Mouse (Mus musculus) hindbrain, embryonic 13.5 days (tissue): ENCODE measurements at regions not wholly inside any gene's neighbourhood (a gene's known extent, or its start where the extent isn't known, plus 50 kb on each side); places are given as distances from the start of the nearest gene placed in this dataset.
A peak's percentile ranks its signal among the peaks of the same experiment; 100 is the strongest.

ENCODE experiments used
- ATAC-seq: fragments of 200-750 bp; cut with Nextera tagmentation; 2 replicates; pipeline ENCODE4 v1.8.0; 2017; ENCODE audit warnings: moderate TSS enrichment; ENCODE audit not compliant: low FRiP score
- H3K27ac ChIP-seq: fragments of 300-500 bp; sonication (generic); 2 replicates; pipeline ENCODE4 v1.5.1; 2015; ENCODE audit warnings: inconsistent platforms, mild to moderate bottlenecking, moderate library complexity
- H3K27me3 ChIP-seq: fragments of 300-500 bp; sonication (generic); 2 replicates; pipeline ENCODE4 v1.6.1; 2015; ENCODE audit warnings: mild to moderate bottlenecking, inconsistent platforms
- H3K36me3 ChIP-seq: fragments of 300-500 bp; sonication (generic); 2 replicates; pipeline ENCODE4 v1.6.1; 2015; ENCODE audit warnings: mild to moderate bottlenecking, inconsistent platforms
- H3K4me1 ChIP-seq: fragments of 300-500 bp; sonication (generic); replicated peaks from 2 replicates; pipeline ENCODE4 v1.6.1; 2015; ENCODE audit warnings: inconsistent platforms
- H3K4me2 ChIP-seq: fragments of 300-500 bp; sonication (generic); 2 replicates; pipeline ENCODE4 v1.6.1; 2015; ENCODE audit warnings: inconsistent platforms, mild to moderate bottlenecking, moderate library complexity
- H3K4me3 ChIP-seq: fragments of 300-500 bp; sonication (generic); 2 replicates; pipeline ENCODE4 v1.5.1; 2015; ENCODE audit warnings: mild to moderate bottlenecking, inconsistent platforms
- H3K9ac ChIP-seq: fragments of 300-500 bp; sonication (generic); 2 replicates; pipeline ENCODE4 v1.6.1; 2015; ENCODE audit warnings: mild to moderate bottlenecking, inconsistent platforms
- H3K9me3 ChIP-seq: fragments of 300-500 bp; sonication (generic); 2 replicates; pipeline ENCODE4 v1.6.1; 2016; ENCODE audit warnings: inconsistent platforms
- WGBS: fragments of 180-500 bp; shearing (Covaris S2); methylation state at CpG from one replicate; pipeline ENCODE4 v1.1.7; 2015; 5-methylcytosine and 5-hydroxymethylcytosine counted together

DNA sequence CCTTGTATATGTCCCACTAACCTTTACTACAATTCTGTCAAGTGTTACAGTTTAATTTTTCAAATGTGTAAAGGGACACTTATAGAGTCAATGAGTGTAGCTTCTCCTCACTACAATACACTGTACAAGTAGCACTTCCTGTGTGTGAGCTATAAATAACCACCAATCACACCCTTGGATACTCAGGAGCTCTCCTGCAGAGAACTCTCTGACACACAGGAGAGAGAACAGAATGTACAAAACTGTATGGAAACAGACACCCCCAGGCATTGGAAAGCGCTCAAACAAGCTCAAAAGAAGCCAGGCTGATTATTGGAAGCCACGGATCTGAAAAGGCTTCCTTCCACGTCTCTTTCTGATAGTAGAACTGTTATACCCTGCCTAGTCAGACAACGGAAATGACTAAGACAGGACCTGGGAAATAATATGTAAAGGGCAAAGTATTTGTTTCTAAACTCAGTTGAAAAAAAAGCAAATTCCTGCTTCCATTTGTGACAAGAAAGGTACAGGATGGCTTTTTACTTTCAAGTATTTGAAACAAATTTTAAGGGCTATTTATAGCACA is 122.9 kb upstream of the Arhgap18 start:
- Histone ChIP-seq H3K9ac (no peak overlapping the region), H3K4me2 (no peak overlapping the region), H3K9me3 (no peaks in the 10 kb centered on the region), H3K27ac (no peak overlapping the region), H3K36me3 (no peaks in the 10 kb centered on the region), H3K27me3 (no peaks in the 10 kb centered on the region), H3K4me1 (no peaks in the 10 kb centered on the region), H3K4me3 (no peak overlapping the region)
- no peak for ATAC-seq
- 84% methylated on average over 4 of the region's 4 CpGs for WGBS

DNA sequence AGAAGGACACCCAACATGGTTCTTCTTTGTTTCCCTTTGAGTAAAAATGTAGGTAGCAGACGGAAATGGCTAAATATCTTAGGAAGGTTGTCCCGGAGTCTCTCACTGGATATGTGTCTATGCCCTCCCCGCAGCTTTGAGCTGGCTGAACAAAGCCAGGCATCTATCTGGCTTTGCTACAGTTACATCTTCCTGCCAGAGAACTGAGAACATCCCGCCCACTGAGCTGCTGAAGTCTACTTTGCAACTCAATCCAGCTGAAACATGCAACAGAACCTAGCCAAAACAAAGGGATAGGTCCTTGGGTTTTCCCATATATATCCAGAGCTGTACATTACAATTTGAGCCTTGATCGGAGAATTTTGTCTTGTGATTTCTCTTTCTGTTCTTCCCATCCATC is 121.0 kb upstream of the Arhgap18 start:
- Histone ChIP-seq H3K27me3 (no peaks in the 10 kb centered on the region), H3K4me3 (no peak overlapping the region), H3K9me3 (no peaks in the 10 kb centered on the region), H3K4me2 (no peak overlapping the region), H3K4me1 (no peaks in the 10 kb centered on the region), H3K9ac (no peak overlapping the region), H3K27ac (no peak overlapping the region), H3K36me3 (no peaks in the 10 kb centered on the region)
- ATAC-seq = no peak
- 92% methylated on average over 5 of the region's 5 CpGs for WGBS

DNA sequence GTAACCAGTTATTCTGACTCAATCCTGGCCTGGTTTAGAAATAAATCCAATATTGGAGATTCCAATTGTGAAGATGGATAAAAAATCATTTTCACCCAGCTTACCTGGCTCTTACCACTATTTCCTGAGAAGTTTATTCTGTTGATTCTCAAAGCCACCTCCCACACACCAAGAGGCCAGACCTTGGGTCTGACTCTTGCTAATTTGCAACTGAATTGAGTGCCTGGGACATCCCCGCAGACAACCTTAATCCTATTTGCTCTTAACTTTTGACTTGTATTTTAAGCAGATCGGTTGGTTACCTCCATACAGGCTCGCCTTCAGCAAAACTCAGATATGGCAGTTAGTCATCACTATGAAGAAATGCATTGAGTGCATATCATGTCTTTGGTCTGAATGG is 115.8 kb upstream of the Arhgap18 start:
- H3K4me3 ChIP-seq = no peak overlapping the region
- H3K27me3 ChIP-seq = no peaks in the 10 kb centered on the region
- WGBS = 44% methylated on average over 3 of the region's 3 CpGs
- H3K4me2 ChIP-seq = no peak overlapping the region
- H3K27ac ChIP-seq = no peak overlapping the region
- H3K9ac ChIP-seq = no peak overlapping the region
- no peak for ATAC-seq
- H3K9me3 ChIP-seq = no peaks in the 10 kb centered on the region
- H3K4me1 ChIP-seq = no peaks in the 10 kb centered on the region
- no peaks in the 10 kb centered on the region for H3K36me3 ChIP-seq

DNA sequence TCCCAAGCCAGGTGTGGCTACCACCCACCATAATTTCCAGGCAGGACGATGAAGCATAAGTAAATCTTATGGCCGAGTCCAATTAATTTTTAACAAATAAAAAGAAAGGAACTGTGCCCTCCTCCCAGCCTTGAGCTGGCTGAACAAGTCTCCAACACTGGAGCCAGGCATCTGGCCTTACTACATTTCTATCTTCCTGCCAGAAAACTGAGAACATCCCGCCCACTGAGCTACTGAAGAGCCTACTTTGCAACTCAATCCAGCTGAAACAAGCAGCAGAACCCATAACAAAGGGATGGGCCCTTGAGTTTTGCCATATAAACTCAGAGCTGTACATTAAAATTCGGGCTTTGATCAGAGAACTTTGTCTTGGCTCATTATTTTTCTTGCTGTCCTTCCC is 115.2 kb upstream of the Arhgap18 start:
- H3K4me3 ChIP-seq = no peak overlapping the region
- H3K4me2 ChIP-seq = no peak overlapping the region
- ATAC-seq = no peak
- WGBS = 62% methylated on average over 4 of the region's 4 CpGs
- H3K9ac ChIP-seq = no peak overlapping the region
- no peaks in the 10 kb centered on the region for H3K4me1 ChIP-seq
- H3K36me3 ChIP-seq = no peaks in the 10 kb centered on the region
- no peaks in the 10 kb centered on the region for H3K27me3 ChIP-seq
- H3K27ac ChIP-seq = no peak overlapping the region
- H3K9me3 ChIP-seq = no peaks in the 10 kb centered on the region

GRCm38 (mm10) chr10:26639118-26639517 is 114.1 kb upstream of the Arhgap18 start:
- H3K27me3 ChIP-seq = no peaks in the 10 kb centered on the region
- 71% methylated on average over 3 of the region's 3 CpGs for WGBS
- no peaks in the 10 kb centered on the region for H3K9me3 ChIP-seq
- no peak for ATAC-seq
- no peak overlapping the region for H3K4me3 ChIP-seq
- no peak overlapping the region for H3K4me2 ChIP-seq
- H3K36me3 ChIP-seq = no peaks in the 10 kb centered on the region
- H3K9ac ChIP-seq = no peak overlapping the region
- H3K27ac ChIP-seq = no peak overlapping the region
- H3K4me1 ChIP-seq = no peaks in the 10 kb centered on the region

DNA sequence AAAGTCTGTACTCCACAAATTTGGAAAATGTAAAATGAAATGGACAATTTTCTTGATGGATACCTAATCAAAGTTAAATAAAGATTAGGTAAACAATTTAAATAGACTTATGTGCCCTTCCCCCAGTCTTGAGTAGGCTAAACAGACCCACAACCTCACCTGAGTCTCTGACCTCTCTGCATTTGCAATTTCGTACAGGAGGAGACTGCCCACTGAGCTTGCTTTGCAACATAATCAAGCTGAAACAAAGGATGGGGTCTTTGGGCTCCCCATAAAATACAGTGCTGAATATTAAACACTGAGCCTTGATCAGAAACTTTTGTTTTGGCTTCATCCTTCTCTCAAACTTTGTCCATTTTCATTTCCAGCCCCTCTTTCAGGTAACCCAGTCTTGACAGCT is 100.1 kb upstream of the Arhgap18 start:
- no peak overlapping the region for H3K4me3 ChIP-seq
- H3K4me2 ChIP-seq = no peak overlapping the region
- H3K9me3 ChIP-seq = no peaks in the 10 kb centered on the region
- 62% methylated on average over 1 of the region's 1 CpGs for WGBS
- no peaks in the 10 kb centered on the region for H3K27me3 ChIP-seq
- no peaks in the 10 kb centered on the region for H3K4me1 ChIP-seq
- H3K9ac ChIP-seq = no peak overlapping the region
- no peaks in the 10 kb centered on the region for H3K36me3 ChIP-seq
- H3K27ac ChIP-seq = no peak overlapping the region
- no peak for ATAC-seq

GRCm38 (mm10) chr10:26664270-26664669 is 89.0 kb upstream of the Arhgap18 start:
- no peak overlapping the region for H3K27ac ChIP-seq
- ATAC-seq = no peak
- no peak overlapping the region for H3K4me3 ChIP-seq
- H3K9ac ChIP-seq = no peak overlapping the region
- H3K27me3 ChIP-seq = no peaks in the 10 kb centered on the region
- H3K4me2 ChIP-seq = no peak overlapping the region
- H3K4me1 ChIP-seq = no peaks in the 10 kb centered on the region
- H3K36me3 ChIP-seq = no peaks in the 10 kb centered on the region
- H3K9me3 ChIP-seq = no peaks in the 10 kb centered on the region

DNA sequence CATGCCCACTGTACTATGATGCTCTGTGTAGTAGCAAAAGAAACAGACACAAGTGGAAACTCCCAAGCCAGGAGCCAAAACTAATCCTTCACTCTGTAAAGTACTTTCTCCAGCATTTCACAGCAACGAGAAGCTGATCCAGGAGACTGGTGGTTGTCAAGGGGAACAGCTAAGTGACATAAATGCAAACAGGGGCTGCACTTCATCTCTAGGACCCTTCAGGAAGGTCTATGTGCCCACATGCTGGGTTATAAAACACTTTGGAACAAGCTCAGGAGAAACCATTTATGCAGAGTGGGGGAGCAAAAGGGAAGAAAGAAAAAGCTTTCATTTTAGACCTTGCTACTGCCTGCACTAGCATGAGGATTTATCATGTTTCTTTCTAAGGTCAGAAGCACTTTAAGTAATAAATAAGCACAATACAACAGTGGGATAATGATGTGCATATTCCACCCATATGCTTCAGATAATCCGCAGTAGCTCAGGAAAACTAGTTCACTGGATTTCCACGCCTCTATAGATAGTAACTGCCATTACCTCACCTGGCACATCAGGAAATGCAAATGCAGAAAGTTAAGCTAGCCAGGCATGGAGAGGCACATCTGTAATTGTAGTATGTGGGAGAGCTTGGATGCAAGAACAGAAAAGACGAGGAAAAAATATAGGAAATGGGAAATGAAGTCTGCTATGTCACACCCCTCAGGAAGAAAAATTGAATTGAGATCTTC is 73.6 kb upstream of the Arhgap18 start:
- H3K27ac ChIP-seq = no peak overlapping the region
- H3K36me3 ChIP-seq = no peaks in the 10 kb centered on the region
- no peak overlapping the region for H3K9ac ChIP-seq
- H3K9me3 ChIP-seq = no peaks in the 10 kb centered on the region
- H3K4me1 ChIP-seq = no peaks in the 10 kb centered on the region
- ATAC-seq = no peak
- H3K4me3 ChIP-seq = no peak overlapping the region
- no peak overlapping the region for H3K4me2 ChIP-seq
- no peaks in the 10 kb centered on the region for H3K27me3 ChIP-seq
- WGBS = 65% methylated on average over 4 of the region's 4 CpGs

GRCm38 (mm10) chr10:26694761-26695160 is 58.5 kb upstream of the Arhgap18 start:
- H3K27me3 ChIP-seq = no peaks in the 10 kb centered on the region
- 0 out of 2 replicates have a peak, but pooled peaks cover 7% of the 10 kb centered on the region for H3K4me1 ChIP-seq
- peak overlapping the region; percentile 83 for H3K27ac ChIP-seq
- peak overlapping the region; percentile 72; the same call in 1 of the 2 replicates for H3K9ac ChIP-seq
- H3K9me3 ChIP-seq = no peaks in the 10 kb centered on the region
- H3K4me3 ChIP-seq = peak overlapping the region; percentile 47
- peak overlapping the region; percentile 67 for H3K4me2 ChIP-seq
- 56% methylated on average over 2 of the region's 2 CpGs for WGBS
- H3K36me3 ChIP-seq = no peaks in the 10 kb centered on the region
- peak; percentile 36 for ATAC-seq

- Histone ChIP-seq H3K36me3 (no peaks in the 10 kb centered on the region), H3K4me2 (peak overlapping the region; percentile 67), H3K4me3 (peak overlapping the region; percentile 47), H3K4me1 (0 out of 2 replicates have a peak, but pooled peaks cover 7% of the 10 kb centered on the region), H3K27ac (peak overlapping the region; percentile 83), H3K9ac (peak overlapping the region; percentile 72), H3K9me3 (no peaks in the 10 kb centered on the region), H3K27me3 (no peaks in the 10 kb centered on the region)
- ATAC-seq = peak; percentile 99
- 4% methylated on average over 25 of the region's 25 CpGs for whole genome bisulfite sequencing
Measured at GRCm38 (mm10) chr10:26695212-26695933, 57.8 kb upstream of the Arhgap18 start.
